Mouse (Mus musculus) frontal cortex, postnatal 14 days (tissue): ENCODE results near the gene Cgn.

Source experiments
- DNase-seq, 2 experiments: peaks; one replicate each; pipeline ENCODE4 v3.0.0; 2022; ENCODE audit warnings: low spot score in 2 of 2

Gene Cgn

GRCm38 (mm10) chr3:94786367-94786835 is at the start of gene Cgn:
TSS of gene Cgn (minus strand) at chr3:94786492.
- peak; percentile 90 to 94 for DNase-seq

GRCm38 (mm10) chr3:94835396-94835795 is 49.1 kb upstream of the Cgn start:
- DNase-seq, result no peak

GRCm38 (mm10) chr3:94833358-94833757 is 47.1 kb upstream of the Cgn start:
- DNase-seq, result no peak

GRCm38 (mm10) chr3:94832701-94833100 is 46.4 kb upstream of the Cgn start:
- no peak for DNase-seq

- DNase-seq, result no peak
Observed at GRCm38 (mm10) chr3:94832100-94832499, 45.8 kb upstream of the Cgn start.

GRCm38 (mm10) chr3:94824110-94824509 is 37.8 kb upstream of the Cgn start:
- DNase-seq, result no peak

- DNase-seq, result no peak
Observed at GRCm38 (mm10) chr3:94822082-94822481, 35.8 kb upstream of the Cgn start.

GRCm38 (mm10) chr3:94821008-94821638 is 34.8 kb upstream of the Cgn start:
- no peak for DNase-seq

GRCm38 (mm10) chr3:94819452-94820425 is 33.4 kb upstream of the Cgn start:
- DNase-seq, result no peak

GRCm38 (mm10) chr3:94817731-94818130 is 31.4 kb upstream of the Cgn start:
- DNase-seq, result no peak

GRCm38 (mm10) chr3:94815603-94816002 is 29.3 kb upstream of the Cgn start:
- no peak for DNase-seq

GRCm38 (mm10) chr3:94814663-94815062 is 28.4 kb upstream of the Cgn start:
- no peak for DNase-seq

- no peak for DNase-seq
Observed at GRCm38 (mm10) chr3:94814063-94814462, 27.8 kb upstream of the Cgn start.

- no peak for DNase-seq
Observed at GRCm38 (mm10) chr3:94813651-94814050, 27.4 kb upstream of the Cgn start.

GRCm38 (mm10) chr3:94811628-94812027 is 25.3 kb upstream of the Cgn start:
- DNase-seq, result no peak

GRCm38 (mm10) chr3:94808296-94808695 is 22.0 kb upstream of the Cgn start:
- no peak for DNase-seq

- DNase-seq, result no peak
Observed at GRCm38 (mm10) chr3:94804976-94805375, 18.7 kb upstream of the Cgn start.

- no peak for DNase-seq
Observed at GRCm38 (mm10) chr3:94804146-94804545, 17.9 kb upstream of the Cgn start.

GRCm38 (mm10) chr3:94796181-94796580 is 9.9 kb upstream of the Cgn start:
- DNase-seq, result no peak

GRCm38 (mm10) chr3:94795596-94796140 is 9.4 kb upstream of the Cgn start:
- DNase-seq, result no peak

GRCm38 (mm10) chr3:94794359-94794758 is 8.1 kb upstream of the Cgn start:
- no peak for DNase-seq

GRCm38 (mm10) chr3:94793672-94794071 is 7.4 kb upstream of the Cgn start:
- DNase-seq, result no peak

GRCm38 (mm10) chr3:94792258-94792657 is 6.0 kb upstream of the Cgn start:
- no peak for DNase-seq
